Mouse (Mus musculus) heart, embryonic 14.5 days (tissue): ENCODE measurements around the gene Nav3. TPM values are rescaled to one million over a fixed set of nuclear protein-coding genes. Genes with fewer than 3 reads are reported as not detected.
"Not testable (repeated sequence)": the region's sequence is repeated elsewhere in the genome, so short reads cannot be mapped to it uniquely, and the experiment has no call there.

Source experiments
- ATAC-seq: fragments of 200-750 bp; cut with Nextera tagmentation; 2 replicates; pipeline ENCODE4 v1.8.0; 2017; ENCODE audit warnings: low read depth, moderate TSS enrichment; ENCODE audit not compliant: insufficient number of reproducible peaks, insufficient read depth, low FRiP score
- H3K27ac ChIP-seq, 2 experiments: fragments of 200-500 bp in 1 of 2; fragments of 300-500 bp in 1 of 2; sonication (generic) in 1 of 2; replicated peaks in 1 of 2; 2 replicates each; pipeline ENCODE4 v1.5.1; 2012 to 2014; ENCODE audit warnings: low read depth in 2 of 2, low read length in 2 of 2, control low read depth in 1 of 2, mild to moderate bottlenecking in 1 of 2, mixed read lengths in 1 of 2; ENCODE audit not compliant: control insufficient read depth in 1 of 2, insufficient read depth in 1 of 2
- H3K27me3 ChIP-seq: fragments of 300-500 bp; sonication (generic); 2 replicates; pipeline ENCODE4 v1.6.1; 2014; ENCODE audit warnings: mild to moderate bottlenecking, low read length, control low read depth; ENCODE audit not compliant: control insufficient read depth, insufficient read depth
- H3K36me3 ChIP-seq: fragments of 300-500 bp; sonication (generic); 2 replicates; pipeline ENCODE4 v1.6.1; 2014; ENCODE audit warnings: mild to moderate bottlenecking, control low read depth, low read length, mixed read lengths; ENCODE audit not compliant: control insufficient read depth, insufficient read depth
- H3K4me1 ChIP-seq, 2 experiments: fragments of 200-500 bp in 1 of 2; fragments of 300-500 bp in 1 of 2; sonication (generic) in 1 of 2; 2 replicates each; pipeline ENCODE4 v1.6.1; 2012 to 2014; ENCODE audit warnings: low read length in 2 of 2, control low read depth in 1 of 2, mixed read lengths in 1 of 2; ENCODE audit not compliant: control insufficient read depth in 2 of 2, insufficient read depth in 2 of 2
- H3K4me2 ChIP-seq: fragments of 300-500 bp; sonication (generic); 2 replicates; pipeline ENCODE4 v1.6.1; 2014; ENCODE audit warnings: mild to moderate bottlenecking, low read length
- H3K4me3 ChIP-seq, 2 experiments: fragments of 200-500 bp in 1 of 2; fragments of 300-500 bp in 1 of 2; sonication (generic) in 1 of 2; 2 replicates each; pipeline ENCODE4 v1.5.1; 2012 to 2014; ENCODE audit warnings: low read length in 2 of 2, mild to moderate bottlenecking in 2 of 2, control low read depth in 1 of 2, low read depth in 1 of 2, moderate library complexity in 1 of 2; ENCODE audit not compliant: control insufficient read depth in 1 of 2, insufficient read depth in 1 of 2
- H3K9ac ChIP-seq: fragments of 300-500 bp; sonication (generic); 2 replicates; pipeline ENCODE4 v1.6.1; 2014; ENCODE audit warnings: mild to moderate bottlenecking, low read length
- H3K9me3 ChIP-seq: fragments of 300-500 bp; sonication (generic); 2 replicates; pipeline ENCODE4 v1.6.1; 2016; ENCODE audit warnings: low read length, control low read depth; ENCODE audit not compliant: control insufficient read depth
- WGBS: fragments of 180-500 bp; shearing (Covaris S2); extraction: QIAGEN DNeasy Blood & Tissue Kit; methylation state at CpG from one replicate; pipeline ENCODE4 v1.1.7; 2014; 5-methylcytosine and 5-hydroxymethylcytosine counted together
- polyA plus RNA-seq: library from polyadenylated mRNA; unstranded; fragments of >200 nt; fragmentation: Nextera tagmentation; extraction: Ambion mirVana; gene quantifications from 2 replicates; pipeline ENCODE4 v1.2.1, GENCODE M21; 2014

Gene Nav3
- polyA plus RNA-seq, 1 experiment from 2014 or later: 4.2 TPM

- H3K27me3 ChIP-seq: no peaks in the 10 kb centered on the region
- 56% methylated on average over 3 of the region's 3 CpGs for WGBS
- ATAC-seq: no peak
- H3K9me3 ChIP-seq: no peaks in the 10 kb centered on the region
- H3K9ac ChIP-seq: no peak overlapping the region
- no peaks in the 10 kb centered on the region for H3K4me1 ChIP-seq
- H3K36me3 ChIP-seq: no peaks in the 10 kb centered on the region
- no peak overlapping the region for H3K4me2 ChIP-seq
- H3K27ac ChIP-seq: no peak overlapping the region
- H3K4me3 ChIP-seq: no peak overlapping the region
Measured at GRCm38 (mm10) chr10:110415624-110416023, 40.4 kb downstream of the Nav3 start.

DNA sequence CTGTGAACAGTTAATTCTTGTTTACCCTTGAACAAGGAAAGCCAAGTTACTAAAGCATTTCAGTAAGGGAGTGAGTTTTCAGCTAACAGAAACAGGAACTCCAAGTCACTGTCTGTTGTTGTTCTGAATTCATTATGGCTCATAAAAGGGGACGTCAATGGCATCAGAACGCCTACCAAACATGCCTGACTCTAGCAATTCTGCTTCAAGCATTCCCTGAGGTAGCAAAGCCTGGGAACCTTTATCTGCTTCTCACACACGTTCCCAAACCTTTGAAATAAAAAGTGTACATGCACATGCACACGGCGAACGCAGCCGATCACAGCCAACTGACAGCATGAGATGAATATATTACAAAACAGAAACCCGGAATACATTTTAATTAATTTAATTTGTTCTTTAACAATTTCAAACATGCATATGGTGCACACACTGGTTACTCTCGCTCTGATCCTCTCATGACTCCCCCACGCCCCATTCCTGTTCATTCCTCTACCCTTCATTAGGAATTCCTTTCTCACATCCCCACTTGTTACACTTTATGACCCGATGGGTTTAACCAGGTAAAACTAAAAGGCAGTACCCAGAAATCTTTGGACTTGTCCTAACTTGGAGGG, 42.6 kb downstream of the Nav3 start:
- no peak overlapping the region for H3K4me2 ChIP-seq
- 84% methylated on average over 11 of the region's 11 CpGs for WGBS
- H3K4me3 ChIP-seq: no peak overlapping the region
- H3K27me3 ChIP-seq: no peaks in the 10 kb centered on the region
- H3K9ac ChIP-seq: no peak overlapping the region
- no peak for ATAC-seq
- no peak overlapping the region for H3K27ac ChIP-seq
- no peaks in the 10 kb centered on the region for H3K9me3 ChIP-seq
- H3K36me3 ChIP-seq: no peaks in the 10 kb centered on the region
- H3K4me1 ChIP-seq: no peaks in the 10 kb centered on the region

DNA sequence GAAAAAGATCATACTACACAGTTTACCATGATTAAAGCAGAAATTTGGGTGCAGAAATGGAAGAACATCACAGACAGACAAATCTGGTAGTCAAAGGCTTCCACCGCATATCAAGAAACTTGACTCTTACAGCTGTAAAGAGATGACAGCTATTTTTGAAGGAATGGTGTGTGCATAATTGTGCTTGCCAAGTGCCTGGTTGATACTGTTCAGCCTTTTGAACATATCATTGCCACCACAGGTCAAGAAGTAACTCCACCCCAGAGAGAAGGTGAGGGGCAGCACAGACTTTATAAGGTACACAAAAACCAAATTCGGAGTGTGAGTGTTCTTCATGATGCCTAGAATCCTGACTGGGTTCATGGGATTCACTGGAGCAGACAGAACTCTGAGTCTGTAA, 53.1 kb downstream of the Nav3 start:
- Histone ChIP-seq H3K4me1 (peaks cover 0 to 14% of the 10 kb centered on the region in 2 experiments; a peak in 2 of 4 replicates), H3K4me3 (no peak overlapping the region), H3K4me2 (no peak overlapping the region), H3K36me3 (no peaks in the 10 kb centered on the region), H3K9me3 (no peaks in the 10 kb centered on the region), H3K9ac (no peak overlapping the region), H3K27me3 (no peaks in the 10 kb centered on the region), H3K27ac (0 out of 4 replicates have a peak overlapping the region, but pooled peaks of 1 of the 2 experiments have one; percentile 1)
- WGBS: 58% methylated on average over 2 of the region's 2 CpGs
- no peak for ATAC-seq

- Histone ChIP-seq H3K27ac (no peak overlapping the region), H3K9ac (no peak overlapping the region), H3K36me3 (no peaks in the 10 kb centered on the region), H3K4me2 (no peak overlapping the region), H3K4me1 (peaks cover 0 to 14% of the 10 kb centered on the region in 2 experiments; a peak in 2 of 4 replicates), H3K4me3 (no peak overlapping the region), H3K27me3 (no peaks in the 10 kb centered on the region), H3K9me3 (no peaks in the 10 kb centered on the region)
- no peak for ATAC-seq
- WGBS: 37% methylated on average over 6 of the region's 6 CpGs
Measured at GRCm38 (mm10) chr10:110400642-110401041, 55.4 kb downstream of the Nav3 start.

DNA sequence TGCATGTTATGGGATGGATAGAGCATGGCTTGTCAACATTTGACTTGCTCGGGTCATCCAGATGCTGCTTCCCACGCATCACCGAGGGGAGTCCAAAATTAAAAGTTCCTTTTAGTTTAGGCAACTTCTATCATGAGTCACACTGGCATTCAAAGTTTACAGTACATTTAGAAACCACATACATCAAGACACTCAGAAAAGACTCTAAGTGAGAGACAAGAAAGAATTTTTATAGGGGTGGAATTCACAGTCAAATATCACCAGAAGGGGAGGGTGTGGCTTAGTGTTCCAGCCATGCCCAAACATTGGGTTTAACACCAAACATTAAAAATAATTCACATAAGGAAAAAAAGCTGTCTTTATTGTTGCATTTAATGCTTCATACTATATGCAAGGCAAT, 57.4 kb downstream of the Nav3 start:
- ATAC-seq: no peak
- H3K9me3 ChIP-seq: no peaks in the 10 kb centered on the region
- H3K9ac ChIP-seq: no peak overlapping the region
- H3K36me3 ChIP-seq: no peaks in the 10 kb centered on the region
- 94% methylated on average over 3 of the region's 3 CpGs for WGBS
- H3K4me1 ChIP-seq: peaks cover 0 to 14% of the 10 kb centered on the region in 2 experiments; a peak in 2 of 4 replicates
- no peak overlapping the region for H3K4me3 ChIP-seq
- no peaks in the 10 kb centered on the region for H3K27me3 ChIP-seq
- H3K27ac ChIP-seq: no peak overlapping the region
- no peak overlapping the region for H3K4me2 ChIP-seq

DNA sequence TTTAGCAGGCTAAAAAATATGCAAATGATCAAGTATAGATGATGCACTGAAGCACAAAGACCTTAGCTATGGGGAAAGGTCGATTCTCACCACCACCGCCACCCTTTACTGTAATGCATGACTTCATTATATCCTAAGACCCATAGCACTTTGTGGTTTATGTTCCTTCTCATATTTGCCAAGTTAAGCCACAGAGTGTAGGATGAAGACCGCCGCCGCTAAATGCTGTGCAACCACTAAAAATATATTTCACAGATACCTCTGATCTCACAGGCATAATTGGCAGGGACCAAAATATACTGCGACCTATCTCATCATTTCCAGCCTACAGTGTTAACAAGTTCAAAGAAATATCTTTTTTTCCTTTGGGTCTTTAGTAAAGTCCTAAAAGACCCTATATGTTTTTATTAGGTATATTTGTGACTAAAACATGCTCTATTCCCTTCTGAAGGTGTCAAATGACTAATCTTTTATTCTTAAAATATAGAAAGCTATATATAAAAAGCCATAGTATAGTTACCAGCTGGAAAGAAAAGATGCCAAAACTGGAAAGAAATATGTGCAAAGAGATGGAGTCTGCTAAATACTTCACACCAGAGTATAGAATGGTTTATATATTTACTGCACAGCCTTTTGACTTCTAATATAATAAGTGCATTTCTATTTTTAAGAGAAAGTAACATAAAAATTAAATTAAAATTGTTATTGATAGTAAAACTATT, 69.4 kb downstream of the Nav3 start:
- Histone ChIP-seq H3K27ac (no peak overlapping the region), H3K9ac (no peak overlapping the region), H3K4me3 (no peak overlapping the region), H3K36me3 (no peaks in the 10 kb centered on the region), H3K4me1 (no peaks in the 10 kb centered on the region), H3K4me2 (no peak overlapping the region), H3K27me3 (no peaks in the 10 kb centered on the region), H3K9me3 (no peaks in the 10 kb centered on the region)
- ATAC-seq: no peak
- WGBS: 87% methylated on average over 6 of the region's 6 CpGs

DNA sequence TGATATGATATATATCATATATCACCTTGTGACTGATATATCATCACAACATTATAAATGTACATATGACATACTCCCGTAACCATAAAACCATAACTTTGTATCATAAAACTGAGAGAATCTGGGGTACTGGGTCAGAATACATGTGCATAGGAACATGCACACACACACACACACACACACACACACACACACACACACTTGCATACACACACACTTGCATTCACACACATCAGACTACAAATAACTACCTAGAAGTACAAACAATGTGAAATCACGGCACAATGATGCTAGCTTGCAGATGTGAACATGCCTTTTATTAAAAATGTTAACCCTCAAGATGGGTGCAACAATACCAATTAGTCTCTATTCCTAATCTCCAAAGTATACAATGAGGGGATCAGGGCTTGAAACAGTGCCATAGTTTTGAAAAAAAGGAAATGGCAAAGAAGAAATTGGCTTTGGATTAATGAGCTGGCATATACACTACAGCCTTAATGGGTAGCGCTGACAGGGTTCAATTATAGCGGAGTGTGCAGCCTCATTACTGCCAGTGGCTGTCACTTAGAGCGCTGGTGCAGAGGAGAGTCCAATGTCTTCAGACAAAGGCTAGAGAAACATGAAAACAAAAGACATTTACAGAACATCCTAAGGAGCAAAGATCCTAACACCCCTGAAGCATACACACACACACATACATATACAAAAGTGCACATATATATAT, 72.3 kb downstream of the Nav3 start:
- not testable (repeated sequence) for H3K27ac ChIP-seq, H3K9ac ChIP-seq, H3K36me3 ChIP-seq, H3K4me3 ChIP-seq, ATAC-seq, H3K9me3 ChIP-seq, H3K27me3 ChIP-seq, H3K4me2 ChIP-seq, H3K4me1 ChIP-seq
- WGBS: 86% methylated on average over 5 of the region's 5 CpGs
